1 mouse cellular context compared by ENCODE assay signal in the genomic region with DNA sequence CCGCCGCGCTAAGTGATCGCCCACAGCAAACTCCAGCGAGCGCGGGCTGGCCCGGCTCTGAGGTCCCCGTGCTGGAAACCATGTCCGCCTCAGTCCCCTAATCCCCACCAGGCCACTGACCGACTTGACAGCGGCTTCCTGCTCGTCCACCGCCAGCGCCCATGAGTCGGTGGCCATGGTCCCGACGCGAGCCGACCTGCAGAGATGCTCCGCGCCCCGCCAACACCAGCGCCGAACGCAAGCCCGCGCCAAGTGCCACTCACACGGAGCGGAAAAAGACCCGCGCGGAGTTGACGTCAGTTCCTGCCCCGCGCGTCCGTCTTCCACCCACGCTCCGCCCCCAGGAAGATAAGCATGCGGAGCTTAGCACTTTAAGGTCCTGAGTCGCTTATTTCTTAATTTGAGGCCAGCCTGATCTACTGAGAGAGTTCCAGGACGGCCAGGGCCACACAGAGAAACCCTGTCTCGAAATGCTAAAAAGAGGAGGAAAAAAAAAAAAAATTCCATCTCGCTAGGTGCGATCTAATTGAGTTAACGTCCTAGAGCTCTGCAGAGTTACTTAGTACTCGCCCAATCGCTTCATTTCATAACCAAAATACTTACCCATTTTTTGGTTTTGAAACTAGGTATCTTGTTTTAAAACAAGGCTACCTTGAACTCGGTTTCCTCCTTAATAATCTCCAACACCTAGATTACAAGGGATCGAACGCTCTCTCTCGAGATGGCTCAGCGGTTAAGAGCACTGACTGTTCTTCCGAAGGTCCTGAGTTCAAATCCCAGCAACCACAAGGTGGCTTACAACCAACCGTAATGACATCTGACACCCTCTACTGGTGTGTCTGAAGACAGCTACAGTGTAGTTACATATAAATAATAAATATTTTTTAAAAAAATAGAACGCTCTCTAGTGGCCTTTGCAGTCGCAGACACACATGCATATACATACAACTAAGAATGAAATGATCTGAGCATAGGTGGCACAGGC.
TF ChIP-seq lines count a peak whose summit lies in the region.

A gene (minus strand): TSS at position 254 of the 985 bp plus-strand sequence.

TF ChIP-seq in MEL, 35 proteins besides CTCF, POLR2A, EP300 and RAD21 (continued from another document):
- TF ChIP-seq USF1 (IDR thresholded peaks at IDR 0.05; ENCODE audit: low read depth, low read length) (no peak), ZKSCAN1 (IDR thresholded peaks at IDR 0.05; ENCODE audit: low read depth, low read length) (no peak), MAFK (IDR thresholded peaks at IDR 0.05; ENCODE audit: borderline replicate concordance, low read depth, low read length) (peak; percentile 72; the same call in 1 of the 2 replicates), TAL1 (IDR thresholded peaks at IDR 0.05; ENCODE audit: low read length) (no peak), ZMIZ1 (IDR thresholded peaks at IDR 0.05; ENCODE audit: low read depth, low read length) (no peak; the same call in 1 of the 2 replicates), BHLHE40 (IDR thresholded peaks at IDR 0.05; ENCODE audit: borderline replicate concordance, low read depth, low read length) (no peak), GABPA (IDR thresholded peaks at IDR 0.05; ENCODE audit: low read depth, low read length) (no peak), RCOR1 (IDR thresholded peaks at IDR 0.05; ENCODE audit: low read depth, low read length) (no peak), MAX (IDR thresholded peaks at IDR 0.05; ENCODE audit: low read length) (peak; percentile 92), SMC3 (IDR thresholded peaks at IDR 0.05; ENCODE audit: low read depth, low read length) (peak; percentile 58)
